Mouse (Mus musculus) adrenal gland, postnatal 10 days (tissue): ENCODE results near the gene Timm44. TPM values are rescaled to one million over a fixed set of nuclear protein-coding genes. Genes with fewer than 3 reads are reported as not detected.

Experiments
- DNase-seq: peaks from one replicate; pipeline ENCODE4 v3.0.0; 2021; ENCODE audit warnings: mixed read lengths
- total RNA-seq, 2 experiments: library from RNA; stranded (reverse); gene quantifications; 2 replicates each; pipeline ENCODE4 v1.2.3; 2021

Gene Timm44
- total RNA-seq, 2 experiments from 2014 or later, result 150 to 180 TPM

DNA sequence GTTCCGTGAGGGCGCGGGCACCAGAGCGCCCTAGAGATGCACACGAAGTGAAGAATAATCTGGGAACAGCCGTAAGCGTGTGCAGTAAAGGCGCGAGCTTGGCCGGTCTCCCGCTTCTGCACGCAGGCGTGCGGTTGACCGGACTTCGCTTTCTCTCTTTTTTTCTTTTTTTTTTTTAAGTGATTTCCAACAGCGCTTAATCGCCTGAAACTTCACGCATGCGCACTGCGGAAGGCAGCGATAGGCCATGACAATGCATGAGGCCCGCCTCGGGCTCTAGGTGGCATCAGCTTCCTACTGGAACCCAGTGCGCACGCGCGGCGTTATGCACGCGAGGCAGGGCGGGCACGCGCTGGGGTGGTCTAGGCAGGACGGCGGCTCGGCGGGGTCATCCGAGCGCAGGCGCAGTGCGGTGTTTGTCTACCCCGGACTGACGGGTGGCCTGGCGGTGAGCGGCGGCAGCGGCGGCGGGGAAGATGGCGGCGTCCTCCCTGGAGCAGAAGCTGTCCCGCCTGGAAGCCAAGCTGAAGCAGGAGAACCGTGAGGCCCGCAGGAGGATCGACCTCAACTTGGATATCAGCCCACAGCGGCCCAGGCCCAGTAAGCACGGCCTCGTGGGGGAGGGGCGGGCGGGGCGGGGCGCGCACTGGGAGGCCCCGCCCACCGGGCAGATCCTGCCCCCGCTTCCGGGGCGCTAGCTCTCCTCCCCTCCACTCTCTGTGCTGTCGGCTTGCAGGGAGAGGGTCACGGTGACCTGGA lies 37.1 kb downstream of the Timm44 start, which contains the start of the genes Map2k7 and Gm49320:
Gene Map2k7 (plus strand): TSS at position 307 of the 759 bp plus-strand sequence.
Gene Gm49320 (plus strand): TSS at position 432 of the 759 bp plus-strand sequence.
- DNase-seq, result peak; percentile 100

DNA sequence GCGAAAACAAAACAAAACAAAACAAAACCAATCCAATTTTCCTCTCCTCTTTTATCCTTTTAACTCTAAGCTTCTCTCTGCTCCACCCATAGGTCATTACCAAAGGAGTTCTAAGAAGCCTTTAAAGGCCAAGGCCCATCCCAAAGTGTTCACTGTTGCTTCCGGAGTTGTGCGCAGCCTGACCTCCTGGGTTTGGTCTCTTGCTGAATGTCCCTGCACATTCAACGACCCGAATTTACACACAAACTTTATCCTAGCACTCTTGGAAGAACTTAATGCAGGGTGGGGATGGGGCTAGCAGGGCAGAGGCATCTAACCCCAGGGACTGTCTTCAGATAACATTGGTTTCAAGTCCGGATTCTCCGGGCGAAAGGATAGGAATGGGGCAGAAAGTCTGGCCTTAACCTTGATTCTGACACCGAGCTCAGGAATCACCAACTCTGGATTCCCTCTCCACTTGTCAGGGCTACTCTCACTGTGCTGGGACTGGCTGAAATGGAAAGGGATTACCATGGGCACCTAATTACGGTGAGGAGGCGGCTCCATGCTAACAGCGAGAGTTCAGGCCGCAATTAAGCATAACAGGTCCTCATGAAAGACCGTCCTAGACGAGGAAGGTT lies 37.8 kb downstream of the Timm44 start:
- DNase-seq, result peak; percentile 65

DNA sequence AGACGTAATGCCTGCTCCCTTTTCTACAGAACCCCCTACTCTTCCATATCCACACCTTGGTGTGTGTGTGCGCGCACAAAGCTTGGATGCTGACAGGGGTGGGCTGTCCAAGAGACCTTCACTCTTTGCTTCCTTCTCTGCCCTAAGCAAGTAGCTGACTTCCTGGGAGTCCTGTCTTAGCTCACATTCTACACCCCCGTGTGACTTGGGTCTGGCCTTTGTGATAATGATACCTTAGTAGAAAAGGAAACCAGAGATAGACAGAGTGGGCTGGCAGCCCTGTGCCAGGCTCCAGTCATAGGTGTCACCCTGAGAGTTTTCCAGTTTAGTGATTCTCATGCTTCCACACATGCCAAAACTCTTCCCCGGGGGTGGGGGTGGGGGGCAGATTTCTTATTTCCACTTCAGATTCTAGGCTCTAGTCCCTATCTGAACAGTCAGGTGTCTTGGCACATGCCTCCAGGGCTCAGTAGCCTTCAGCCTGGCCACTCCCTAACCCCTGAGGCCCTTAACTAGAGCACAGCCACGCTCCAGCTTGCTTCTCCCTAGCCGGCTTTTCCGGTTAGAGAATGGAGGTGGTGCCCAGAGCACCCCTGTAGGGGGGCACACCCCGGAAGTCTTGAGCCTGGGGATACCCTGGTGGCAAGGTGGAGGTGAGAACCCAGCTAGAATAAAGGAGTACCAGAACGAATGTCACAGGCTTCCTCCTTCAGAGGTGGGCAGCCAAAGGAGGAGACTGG lies 44.9 kb downstream of the Timm44 start:
- DNase-seq, result no peak

DNA sequence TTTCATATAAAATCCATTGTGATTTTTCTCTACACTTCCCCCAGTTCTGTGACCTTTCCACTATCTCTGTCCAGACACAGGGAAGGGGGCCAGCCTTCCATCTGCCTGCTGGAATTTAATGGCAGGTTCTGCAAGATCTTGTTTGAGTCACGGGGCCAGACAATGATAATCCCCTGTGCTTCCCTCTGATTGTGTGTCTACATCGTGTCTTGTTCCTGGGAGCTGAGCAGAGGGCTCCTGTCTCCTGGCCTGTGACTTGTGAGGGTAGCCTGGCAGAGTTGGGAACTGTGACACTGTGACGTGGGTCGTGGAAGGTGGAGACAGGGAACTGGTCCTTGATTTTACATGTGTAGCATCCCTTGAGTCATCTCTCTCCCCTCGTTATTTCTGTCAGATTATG lies 45.9 kb downstream of the Timm44 start:
- DNase-seq, result no peak

DNA sequence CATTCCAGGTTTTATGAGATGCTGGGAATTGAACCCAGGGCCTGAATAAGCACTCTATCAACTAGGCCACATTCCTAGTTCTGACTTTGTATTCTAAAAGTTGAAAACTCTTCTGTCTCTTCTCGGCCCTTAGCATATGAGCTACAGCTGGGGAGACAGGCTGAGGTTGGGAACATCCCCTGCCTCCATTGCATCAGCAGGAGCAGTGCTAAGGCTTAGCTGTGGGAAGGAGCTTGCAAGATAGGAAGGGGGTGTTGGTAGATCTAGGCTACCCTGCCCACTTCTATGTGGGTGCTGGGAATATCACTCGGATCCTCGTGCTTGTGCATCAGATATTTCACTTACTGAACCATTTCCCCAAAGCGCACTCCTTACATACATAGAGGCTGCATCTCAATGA lies 47.8 kb downstream of the Timm44 start:
- DNase-seq, result no peak

DNA sequence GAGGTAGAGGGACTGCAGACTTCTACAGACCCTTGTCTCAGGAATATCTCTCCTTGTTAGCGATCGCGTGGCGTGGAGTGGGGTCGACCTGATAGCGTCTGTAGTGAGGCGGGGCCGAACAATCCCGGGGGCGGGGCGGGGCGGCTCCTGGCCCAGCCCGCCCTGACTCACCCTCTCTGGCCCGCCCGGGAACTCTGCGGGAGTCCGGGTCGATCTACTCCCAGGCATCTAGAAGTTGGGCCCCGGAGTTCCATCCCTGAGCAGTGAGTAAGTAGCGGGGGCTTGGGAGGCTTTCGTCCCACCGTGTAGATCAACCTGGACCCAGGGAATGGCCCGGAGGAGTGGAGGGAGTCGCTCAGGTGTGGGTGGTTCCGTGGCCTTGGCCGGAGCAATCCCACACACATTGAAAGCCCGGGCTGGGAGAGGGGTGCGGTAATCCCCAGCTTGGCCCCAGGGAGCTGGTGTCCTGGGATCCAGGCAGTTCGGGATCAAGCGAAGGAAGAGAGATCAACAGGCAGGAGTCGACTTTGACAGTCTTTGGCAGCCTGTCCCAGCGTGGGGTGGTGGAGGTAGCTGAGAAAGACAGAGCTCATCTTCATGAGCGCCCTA lies 48.9 kb downstream of the Timm44 start, which contains the start of gene Lrrc8e:
Gene Lrrc8e (plus strand): TSS at position 89 of the 609 bp plus-strand sequence.
- peak; percentile 80 for DNase-seq

DNA sequence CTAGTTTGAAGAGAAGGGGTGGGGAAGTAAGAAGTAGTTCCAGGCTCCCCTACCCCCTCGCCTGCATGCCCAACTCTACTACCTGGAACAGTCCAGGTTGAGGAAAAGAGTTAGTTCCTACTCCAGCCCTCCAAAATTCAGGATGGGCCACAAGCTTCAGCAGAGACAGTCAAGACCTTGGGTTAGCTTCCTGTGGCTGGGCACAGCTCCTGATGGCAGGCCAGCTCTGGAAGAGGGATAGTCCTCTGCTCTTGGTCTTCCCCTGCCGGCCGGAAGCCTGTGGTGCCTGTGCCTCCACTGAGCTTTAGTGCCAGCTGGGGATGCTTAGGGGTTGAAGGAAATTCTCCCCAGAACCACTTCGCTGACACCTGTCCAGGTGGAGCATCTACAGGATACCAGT lies 49.4 kb downstream of the Timm44 start:
- no peak for DNase-seq

DNA sequence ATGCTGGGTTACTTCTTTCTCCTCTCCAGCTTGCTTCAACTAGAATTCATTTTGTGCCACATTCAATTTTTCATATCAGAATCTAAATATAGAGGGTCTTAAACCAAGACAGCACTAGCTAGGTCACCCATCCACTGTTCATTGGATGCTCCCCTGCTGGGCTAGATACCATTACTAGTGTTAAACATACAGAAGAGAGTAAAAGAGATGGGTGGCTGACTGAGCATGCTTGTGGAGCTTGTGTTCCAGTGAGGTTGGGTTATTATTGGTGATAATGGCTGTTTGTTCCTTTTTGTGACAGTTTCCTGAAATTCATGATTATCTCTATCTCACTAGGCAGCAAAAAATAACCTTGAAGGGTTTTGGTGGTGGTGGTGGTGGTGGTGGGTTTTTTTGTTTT lies 53.7 kb downstream of the Timm44 start:
- DNase-seq, result no peak

DNA sequence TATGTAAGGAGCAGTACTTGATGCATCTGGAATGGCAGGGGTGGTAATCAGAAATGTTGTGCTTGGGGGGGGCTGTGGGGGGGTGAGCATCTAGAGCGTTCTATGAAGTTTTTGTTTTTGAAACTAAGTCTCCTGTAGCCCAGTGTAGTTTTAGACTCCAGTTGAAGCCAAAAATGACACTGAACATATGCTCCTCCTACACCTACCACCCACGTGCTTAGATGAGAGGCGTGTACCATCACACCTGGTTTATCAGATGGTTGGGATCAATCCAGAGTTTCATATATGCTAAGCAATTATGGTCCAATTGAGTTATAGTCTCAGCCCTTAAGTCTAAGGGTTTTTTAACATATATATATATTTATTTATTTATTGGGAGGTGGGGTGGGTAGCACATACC lies 56.1 kb downstream of the Timm44 start:
- no peak for DNase-seq

DNA sequence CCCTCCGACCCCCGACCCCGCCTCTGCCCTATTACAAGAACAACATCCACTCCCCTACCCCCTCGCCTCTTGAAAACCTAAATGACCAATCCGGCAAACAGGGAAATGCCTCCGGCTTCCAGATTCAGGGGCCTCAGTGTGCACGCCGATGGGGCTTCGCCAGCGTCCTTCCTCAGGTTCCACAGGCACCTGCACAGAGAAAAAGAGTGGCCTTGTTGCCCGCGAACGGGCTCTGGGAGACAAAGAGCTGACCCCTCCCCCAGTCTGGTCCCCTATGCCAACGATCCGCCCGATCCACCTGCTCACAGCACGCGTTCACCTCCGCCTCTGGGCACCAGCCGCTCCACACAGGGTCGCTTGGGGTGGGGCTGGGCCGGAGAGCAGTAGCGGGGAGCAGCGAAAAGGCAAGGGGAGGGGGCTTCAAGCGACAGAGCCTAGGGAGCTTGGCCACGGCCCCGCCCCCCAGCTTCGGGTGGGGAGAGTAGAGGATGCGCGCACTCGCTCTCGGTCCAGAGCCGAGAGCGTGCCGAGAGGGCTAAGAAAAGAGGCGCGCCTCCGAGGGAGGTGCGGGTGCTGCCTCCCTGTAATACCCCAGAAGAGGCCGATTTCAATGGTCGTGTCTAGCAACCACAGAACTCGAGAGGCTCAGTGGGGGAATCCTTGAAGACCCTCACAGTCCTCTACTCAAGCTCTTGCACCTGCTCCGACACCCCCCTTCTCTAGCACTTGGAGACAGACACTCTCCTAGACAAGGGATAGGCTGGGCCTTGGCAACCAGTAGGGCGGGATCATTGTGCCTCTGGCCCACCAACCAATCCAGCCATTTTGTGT lies 58.7 kb downstream of the Timm44 start, which contains the start of gene Prr36:
Gene Prr36 (minus strand): TSS at position 669 of the 831 bp plus-strand sequence.
- peak; percentile 56 for DNase-seq

DNA sequence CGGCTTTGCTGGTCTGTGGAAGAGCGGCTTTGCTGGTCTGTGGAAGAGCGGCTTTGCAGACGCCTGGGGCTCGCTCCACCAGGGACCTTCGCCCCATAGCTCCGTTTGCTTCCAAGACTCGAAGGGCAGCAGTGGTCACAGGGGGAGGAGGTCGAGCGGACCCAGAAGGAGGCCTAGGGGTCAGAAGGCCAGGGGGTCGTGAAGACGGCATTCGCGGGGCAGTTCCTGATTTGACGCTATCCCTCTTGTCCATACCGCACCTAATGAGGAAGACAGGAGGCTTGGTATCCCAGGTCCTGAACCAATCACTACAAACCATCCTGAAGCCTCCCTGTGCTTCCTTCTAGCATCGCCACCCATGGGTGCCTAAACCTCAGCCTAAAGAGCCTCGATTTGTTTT lies 59.4 kb downstream of the Timm44 start:
- no peak for DNase-seq

DNA sequence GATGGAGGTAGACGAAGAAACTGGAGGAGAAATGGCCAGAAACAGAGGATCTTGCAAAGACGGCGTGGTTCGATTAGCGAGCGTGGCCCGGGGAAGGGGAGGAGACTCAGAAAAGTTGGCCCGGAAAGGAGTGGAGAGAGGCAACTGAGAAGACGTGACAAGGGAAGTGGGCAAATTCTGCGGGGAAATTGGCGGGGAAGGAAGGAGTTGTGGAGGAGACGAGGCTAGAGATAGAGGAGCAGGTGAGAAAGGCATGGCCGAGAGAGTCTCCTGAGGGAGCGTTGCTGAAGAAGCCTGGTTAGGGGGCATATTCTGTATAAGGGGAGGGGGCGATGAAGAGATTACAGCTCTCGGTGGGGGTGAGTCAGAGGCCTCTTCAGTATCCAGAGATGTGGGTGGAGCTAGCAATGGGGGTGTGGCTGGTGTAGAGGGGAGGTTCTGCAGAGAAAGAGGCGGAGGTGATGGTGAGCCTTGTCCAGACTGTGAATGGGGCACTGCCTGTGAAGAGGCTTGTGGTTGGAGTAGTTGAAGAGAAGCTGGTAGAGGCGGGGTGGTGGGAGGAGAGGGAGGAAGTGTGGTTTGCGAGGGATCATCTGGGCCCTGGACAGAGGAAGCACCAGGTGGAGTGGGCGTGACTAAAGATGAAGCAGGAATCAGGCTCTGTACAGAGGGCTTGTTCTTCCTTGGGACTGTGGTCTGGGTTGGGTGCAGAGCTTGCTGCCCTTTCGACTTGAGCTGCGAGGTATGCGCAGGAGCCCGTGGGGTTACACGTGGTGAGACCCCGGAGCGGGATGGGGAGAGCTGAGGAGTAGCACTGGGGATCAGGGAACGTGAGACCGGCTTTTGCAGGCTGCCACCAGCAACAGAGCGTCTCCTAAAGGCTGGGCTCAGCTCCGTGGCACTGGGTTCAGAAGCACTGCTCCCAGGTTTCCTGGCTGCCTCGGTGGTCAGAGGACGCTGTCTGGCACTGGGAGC lies 61.4 kb downstream of the Timm44 start:
- peak; percentile 87 for DNase-seq

DNA sequence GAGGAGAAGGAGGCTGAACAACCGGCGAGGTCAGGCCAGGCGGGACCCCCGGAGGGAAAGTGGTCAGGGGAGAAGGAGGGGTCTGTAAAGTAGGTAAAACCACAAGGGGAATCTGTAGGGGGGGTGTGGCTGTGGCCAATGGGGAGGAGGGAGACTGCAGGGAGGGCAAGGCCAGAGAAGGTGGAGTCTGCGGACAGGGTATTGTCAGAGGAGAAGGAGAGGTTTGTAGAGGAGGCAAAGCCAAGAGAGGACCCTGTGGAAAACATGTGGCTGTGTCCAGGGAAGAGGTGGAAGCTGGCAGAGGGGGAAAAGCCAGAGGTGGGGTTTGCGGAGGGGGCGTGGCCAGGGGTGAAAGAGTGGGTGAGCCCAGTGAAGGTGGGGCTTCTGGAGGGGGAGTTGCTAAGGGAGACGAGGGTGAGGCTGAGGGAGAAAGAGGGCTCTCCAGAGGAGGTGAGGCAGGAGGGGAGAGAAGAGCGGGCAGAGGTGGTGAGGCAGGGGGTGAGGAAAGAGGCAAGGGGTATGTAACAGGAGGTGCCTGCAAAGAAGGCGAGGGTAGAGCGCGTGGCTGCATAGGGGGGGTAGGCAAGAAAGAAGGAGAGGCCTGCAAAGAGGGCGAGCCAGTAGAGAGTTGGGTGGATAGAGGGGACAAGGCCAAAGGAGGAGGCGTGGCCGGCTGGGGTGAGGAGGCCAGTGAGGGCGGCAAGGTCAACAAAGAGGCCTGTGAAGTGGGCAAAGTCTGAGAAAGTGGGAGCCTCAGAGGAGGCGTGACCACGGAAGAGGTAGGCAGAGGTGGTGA lies 62.3 kb downstream of the Timm44 start:
- DNase-seq, result peak; percentile 83

DNA sequence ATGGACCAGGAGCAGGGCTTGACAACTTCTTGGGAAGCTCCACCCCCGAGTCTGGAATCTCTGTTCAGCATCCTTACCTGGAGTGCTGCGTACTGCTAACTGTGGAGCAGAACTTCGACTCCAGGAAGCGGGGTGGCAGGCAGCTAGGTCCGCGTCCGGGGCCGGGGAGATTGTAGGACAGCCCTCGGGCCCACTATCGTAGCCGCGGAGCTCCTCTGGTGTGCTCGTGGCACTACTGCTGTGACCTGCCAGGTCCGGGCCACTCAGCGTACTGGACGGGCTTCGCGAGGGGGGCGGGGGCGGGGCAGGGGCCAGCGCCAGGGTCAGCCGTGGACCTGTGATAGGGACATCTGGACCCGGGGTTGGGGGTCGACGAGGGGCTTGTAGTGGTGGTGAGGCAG lies 62.9 kb downstream of the Timm44 start:
- DNase-seq, result peak; percentile 44

DNA sequence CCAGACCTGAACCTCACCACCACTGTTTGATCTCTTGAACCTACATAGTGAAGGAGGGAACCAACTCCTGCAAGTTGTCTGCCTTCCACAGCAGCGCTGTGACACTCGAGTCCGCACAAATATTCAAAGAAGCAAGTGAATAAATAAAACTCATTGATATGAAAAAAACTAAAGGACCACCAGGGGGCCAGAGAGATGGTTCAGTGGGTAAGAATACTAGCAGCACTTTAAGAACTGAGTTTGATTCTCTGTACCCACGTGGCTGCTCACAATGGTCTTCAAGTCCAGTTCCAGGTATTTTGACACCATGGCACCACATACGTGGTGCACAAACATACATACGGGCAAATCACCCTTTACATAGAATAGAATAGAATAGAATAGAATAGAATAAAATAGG lies 64.6 kb downstream of the Timm44 start:
- no peak for DNase-seq
